Mouse (Mus musculus): Measurements from ENCODE around the gene Tex19.2. TPM values are rescaled to one million over a fixed set of nuclear protein-coding genes. Genes with fewer than 3 reads are reported as not detected.

Gene Tex19.2
- total and polyA plus RNA-seq, 3 experiments = 7.4 to 17.1 (median 8.0) TPM

DNA sequence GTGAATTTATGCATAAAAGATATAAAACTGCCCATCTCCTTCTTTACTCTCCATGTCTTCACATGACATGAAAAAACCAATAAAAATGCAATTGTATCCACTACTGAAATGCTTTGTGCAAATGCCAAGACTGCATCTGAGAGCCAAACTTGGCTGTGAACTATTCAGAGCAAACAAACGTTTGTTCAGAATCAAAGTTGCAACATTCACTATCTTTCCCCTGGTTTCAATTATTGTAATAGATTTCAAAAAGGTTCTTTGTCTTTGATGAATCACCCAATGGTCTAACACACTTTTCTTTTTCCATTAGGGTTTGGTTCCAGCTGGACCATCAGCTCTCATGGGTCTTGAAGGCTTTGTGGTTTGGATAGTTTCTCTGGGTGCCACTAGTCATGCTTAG, 11.1 kb upstream of the Tex19.2 start:
- DNase-seq (ENCODE audit: low spot score) (no peak), ATAC-seq (ENCODE audit: extremely low read depth, insufficient number of reproducible peaks, low FRiP score, poor library complexity, severe bottlenecking) (no peak)
- Histone ChIP-seq H3K9me3 (replicated peaks) (no peaks in the 10 kb centered on the region), H3K27me3 (ENCODE audit: insufficient read depth, low read length) (peaks cover 4% of the 10 kb centered on the region), H3K36me3 (replicated peaks) (no peaks in the 10 kb centered on the region), H3K4me1 (ENCODE audit: insufficient read depth, low read depth, low read length) (peaks cover 10% of the 10 kb centered on the region), H3K4me3 (ENCODE audit: low read depth, low read length) (no peak overlapping the region)
- TF ChIP-seq GATA2 (IDR thresholded peaks at IDR 0.05; ENCODE audit: borderline replicate concordance, low read depth, low read length) (no peak), CTCF (IDR thresholded peaks at IDR 0.05; ENCODE audit: low read depth, low read length) (no peak), GATA1 (IDR thresholded peaks at IDR 0.05; ENCODE audit: borderline replicate concordance, low read length) (no peak), POLR2AphosphoS5 (IDR thresholded peaks at IDR 0.05; ENCODE audit: insufficient replicate concordance, low read depth, low read length) (no peak), TAL1 (conservative IDR thresholded peaks at IDR 0.05; ENCODE audit: low read depth, low read length) (no peak)

- H3K27me3 ChIP-seq (ENCODE audit: insufficient read depth, low read length) = peaks cover 4% of the 10 kb centered on the region
- H3K4me1 ChIP-seq (ENCODE audit: insufficient read depth, low read depth, low read length) = peaks cover 27% of the 10 kb centered on the region
- TF ChIP-seq GATA2 (IDR thresholded peaks at IDR 0.05; ENCODE audit: borderline replicate concordance, low read depth, low read length) (no peak), GATA1 (IDR thresholded peaks at IDR 0.05; ENCODE audit: borderline replicate concordance, low read length) (no peak), POLR2AphosphoS5 (IDR thresholded peaks at IDR 0.05; ENCODE audit: insufficient replicate concordance, low read depth, low read length) (no peak), CTCF (IDR thresholded peaks at IDR 0.05; ENCODE audit: low read depth, low read length) (no peak), TAL1 (conservative IDR thresholded peaks at IDR 0.05; ENCODE audit: low read depth, low read length) (no peak)
- no peaks in the 10 kb centered on the region for H3K9me3 ChIP-seq (replicated peaks)
- no peaks in the 10 kb centered on the region for H3K36me3 ChIP-seq (replicated peaks)
- H3K4me3 ChIP-seq (ENCODE audit: low read depth, low read length) = no peak overlapping the region
- DNase-seq (ENCODE audit: low spot score) (no peak), ATAC-seq (ENCODE audit: extremely low read depth, insufficient number of reproducible peaks, low FRiP score, poor library complexity, severe bottlenecking) (no peak)
These were observed 9.0 kb upstream of the Tex19.2 start for GRCm38 (mm10) chr11:121127441-121127840.

DNA sequence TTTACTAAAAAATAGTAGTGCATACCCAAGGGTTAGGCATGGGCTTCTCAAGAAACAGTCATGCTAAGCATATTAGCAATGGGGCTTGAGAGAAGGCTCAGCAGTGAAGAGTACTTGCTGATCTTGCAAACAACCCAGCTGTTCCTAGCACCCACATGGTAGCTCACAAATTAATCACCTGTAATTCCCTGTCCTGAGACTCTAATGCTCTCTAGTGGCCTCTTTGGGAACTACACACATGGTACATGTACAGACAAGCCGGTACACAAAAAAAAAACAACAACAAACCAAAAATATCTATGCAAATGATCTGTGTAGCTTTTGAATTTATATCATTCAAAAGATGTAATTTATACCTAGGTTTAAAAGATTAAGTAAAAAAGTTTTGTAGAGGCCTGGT, 7.9 kb upstream of the Tex19.2 start:
- ATAC-seq (ENCODE audit: extremely low read depth, insufficient number of reproducible peaks, low FRiP score, poor library complexity, severe bottlenecking) (0 out of 2 replicates have a peak, but pooled peaks have one; percentile 28), DNase-seq (ENCODE audit: low spot score) (no peak)

DNA sequence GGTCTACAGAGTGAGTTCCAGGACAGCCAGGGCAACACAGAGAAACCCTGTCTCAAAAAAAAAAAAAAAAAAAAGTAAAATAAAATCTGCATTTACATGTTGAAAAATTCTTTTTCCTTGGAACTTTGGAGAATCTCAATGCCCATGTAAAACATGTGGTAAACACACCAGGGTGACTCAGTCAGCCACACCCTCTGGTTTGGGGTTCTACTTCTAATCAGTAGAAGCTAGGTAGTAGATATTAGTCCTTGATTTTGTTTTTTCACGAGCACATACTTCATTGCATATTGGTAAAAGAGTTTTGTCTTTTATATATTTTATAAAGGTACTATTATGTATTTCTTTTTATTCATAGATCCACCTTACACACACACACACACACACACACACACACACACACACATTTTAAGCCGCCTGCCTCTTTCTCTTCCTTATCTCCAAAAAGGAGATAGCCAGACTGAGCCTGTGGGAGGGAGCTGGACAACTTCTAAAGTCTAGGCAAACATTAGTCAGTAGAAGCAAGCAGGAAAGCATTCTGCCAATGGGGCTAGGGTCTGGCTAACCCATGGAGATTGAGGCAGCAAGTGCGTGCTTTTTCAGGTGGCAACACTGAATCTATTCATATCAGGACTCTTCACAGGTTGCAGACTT, 7.2 kb upstream of the Tex19.2 start:
- ATAC-seq (ENCODE audit: extremely low read depth, insufficient number of reproducible peaks, low FRiP score, poor library complexity, severe bottlenecking) (no peak), DNase-seq (ENCODE audit: low spot score) (no peak)
- Histone ChIP-seq H3K27me3 (ENCODE audit: insufficient read depth, low read length) (peaks cover 4% of the 10 kb centered on the region), H3K9me3 (replicated peaks) (no peaks in the 10 kb centered on the region), H3K36me3 (replicated peaks) (no peaks in the 10 kb centered on the region), H3K4me1 (ENCODE audit: insufficient read depth, low read depth, low read length) (peaks cover 43% of the 10 kb centered on the region), H3K4me3 (ENCODE audit: low read depth, low read length) (no peak overlapping the region)
- no peak for TF ChIP-seq GATA1 (IDR thresholded peaks at IDR 0.05; ENCODE audit: borderline replicate concordance, low read length)
- TF ChIP-seq GATA2 (IDR thresholded peaks at IDR 0.05; ENCODE audit: borderline replicate concordance, low read depth, low read length) = no peak
- TF ChIP-seq CTCF (IDR thresholded peaks at IDR 0.05; ENCODE audit: low read depth, low read length) = no peak
- no peak for TF ChIP-seq TAL1 (conservative IDR thresholded peaks at IDR 0.05; ENCODE audit: low read depth, low read length)
- no peak for TF ChIP-seq POLR2AphosphoS5 (IDR thresholded peaks at IDR 0.05; ENCODE audit: insufficient replicate concordance, low read depth, low read length)

More for the DNA sequence above, 7.9 kb upstream of the Tex19.2 start:
- H3K27me3 ChIP-seq (ENCODE audit: insufficient read depth, low read length) = peaks cover 4% of the 10 kb centered on the region
- H3K36me3 ChIP-seq (replicated peaks) = no peaks in the 10 kb centered on the region
- peaks cover 37% of the 10 kb centered on the region for H3K4me1 ChIP-seq (ENCODE audit: insufficient read depth, low read depth, low read length)
- no peaks in the 10 kb centered on the region for H3K9me3 ChIP-seq (replicated peaks)
- no peak overlapping the region for H3K4me3 ChIP-seq (ENCODE audit: low read depth, low read length)
- peak; percentile 37; the same call in 1 of the 2 replicates for TF ChIP-seq CTCF (IDR thresholded peaks at IDR 0.05; ENCODE audit: low read depth, low read length)
- no peak for TF ChIP-seq GATA1 (IDR thresholded peaks at IDR 0.05; ENCODE audit: borderline replicate concordance, low read length)
- TF ChIP-seq GATA2 (IDR thresholded peaks at IDR 0.05; ENCODE audit: borderline replicate concordance, low read depth, low read length) = no peak
- TF ChIP-seq TAL1 (conservative IDR thresholded peaks at IDR 0.05; ENCODE audit: low read depth, low read length) = no peak

DNA sequence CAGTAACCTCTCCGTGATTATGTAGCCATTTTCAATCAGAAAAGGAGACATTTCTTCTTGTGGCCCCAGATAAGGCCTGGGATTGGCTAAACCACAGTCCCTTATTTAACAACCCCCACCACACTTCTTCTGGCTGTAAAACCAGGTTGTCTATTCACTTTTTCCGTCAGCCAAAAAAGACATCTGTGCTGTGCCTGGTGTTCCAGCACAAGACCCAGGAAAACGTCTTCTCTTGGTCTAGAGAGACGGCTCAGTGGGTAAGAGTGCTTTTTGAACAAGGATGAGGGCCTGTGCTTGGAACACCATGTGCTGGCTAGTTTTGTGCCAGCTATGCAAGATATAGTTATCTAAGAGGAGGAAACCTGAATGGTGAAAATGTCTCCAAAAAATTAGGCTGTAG, 5.0 kb upstream of the Tex19.2 start:
- no peak for ATAC-seq (ENCODE audit: extremely low read depth, insufficient number of reproducible peaks, low FRiP score, poor library complexity, severe bottlenecking)
- no peak for TF ChIP-seq TAL1 (conservative IDR thresholded peaks at IDR 0.05; ENCODE audit: low read depth, low read length)
- no peak for TF ChIP-seq POLR2AphosphoS5 (IDR thresholded peaks at IDR 0.05; ENCODE audit: insufficient replicate concordance, low read depth, low read length)
- TF ChIP-seq GATA2 (IDR thresholded peaks at IDR 0.05; ENCODE audit: borderline replicate concordance, low read depth, low read length) = no peak
- TF ChIP-seq CTCF (IDR thresholded peaks at IDR 0.05; ENCODE audit: low read depth, low read length) = no peak
- TF ChIP-seq GATA1 (IDR thresholded peaks at IDR 0.05; ENCODE audit: borderline replicate concordance, low read length) = no peak
- DNase-seq (ENCODE audit: low spot score) = no peak

DNA sequence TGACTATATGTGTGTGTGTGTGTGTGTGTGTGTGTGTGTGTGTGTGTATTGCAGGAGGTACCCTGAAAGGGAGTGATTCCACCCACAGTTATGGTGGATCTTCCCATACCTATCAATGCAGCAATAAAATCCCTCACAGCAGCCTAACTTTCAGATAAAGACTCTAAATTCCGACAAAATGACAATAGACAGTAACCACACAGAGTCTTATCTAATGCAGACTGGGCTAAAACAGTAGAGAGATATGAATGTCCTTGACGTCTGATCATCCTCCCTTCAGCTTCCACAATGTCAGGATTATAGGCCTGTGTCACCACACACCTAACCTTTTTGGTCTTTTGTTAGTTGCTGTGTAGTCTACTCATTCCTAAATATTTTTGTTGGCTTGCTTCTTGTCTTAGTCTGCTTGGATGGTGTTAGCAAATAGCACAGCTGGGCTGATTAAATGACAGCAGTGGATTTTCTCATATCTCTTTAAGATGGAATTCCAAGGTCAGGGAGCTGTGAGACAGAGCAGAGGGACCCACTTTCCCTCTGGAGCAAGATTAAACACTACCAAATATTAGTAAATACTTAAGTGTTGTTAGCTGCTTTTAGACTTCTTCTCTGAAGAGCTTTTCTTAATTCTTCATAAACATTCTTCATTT, 3.7 kb upstream of the Tex19.2 start:
- Histone ChIP-seq H3K4me1 (ENCODE audit: insufficient read depth, low read depth, low read length) (peaks cover 47% of the 10 kb centered on the region), H3K9me3 (replicated peaks) (no peaks in the 10 kb centered on the region), H3K27me3 (ENCODE audit: insufficient read depth, low read length) (0 out of 2 replicates have a peak, but pooled peaks cover 4% of the 10 kb centered on the region), H3K36me3 (replicated peaks) (peaks cover 2% of the 10 kb centered on the region), H3K4me3 (ENCODE audit: low read depth, low read length) (no peak overlapping the region)
- DNase-seq (ENCODE audit: low spot score) (no peak), ATAC-seq (ENCODE audit: extremely low read depth, insufficient number of reproducible peaks, low FRiP score, poor library complexity, severe bottlenecking) (0 out of 2 replicates have a peak, but pooled peaks have one; percentile 16)
- no peak for TF ChIP-seq CTCF (IDR thresholded peaks at IDR 0.05; ENCODE audit: low read depth, low read length)
- TF ChIP-seq TAL1 (conservative IDR thresholded peaks at IDR 0.05; ENCODE audit: low read depth, low read length) = 0 out of 2 replicates have a peak, but pooled peaks have one; percentile 18

More for the DNA sequence above, 5.0 kb upstream of the Tex19.2 start:
- Histone ChIP-seq H3K9me3 (replicated peaks) (no peaks in the 10 kb centered on the region), H3K4me1 (ENCODE audit: insufficient read depth, low read depth, low read length) (peaks cover 43% of the 10 kb centered on the region), H3K27me3 (ENCODE audit: insufficient read depth, low read length) (no peaks in the 10 kb centered on the region; the same call in 1 of the 2 replicates), H3K36me3 (replicated peaks) (no peaks in the 10 kb centered on the region), H3K4me3 (ENCODE audit: low read depth, low read length) (no peak overlapping the region)
